Mouse (Mus musculus) CH12.LX (cell line): ENCODE measurements around the gene Sec22b. TPM values are rescaled to one million over a fixed set of nuclear protein-coding genes. Genes with fewer than 3 reads are reported as not detected.

Experiments
- DNase-seq: peaks from one replicate; pipeline ENCODE4 v3.0.0-alpha.2; 2013; ENCODE audit errors: extremely low read depth
- H3K27ac ChIP-seq: 2 replicates; pipeline ENCODE4 v1.5.1; 2012; ENCODE audit warnings: low read depth, mild to moderate bottlenecking, control low read depth, moderate library complexity; ENCODE audit not compliant: insufficient read depth
- H3K27me3 ChIP-seq: replicated peaks from 2 replicates; pipeline ENCODE3; 2012; ENCODE audit warnings: inconsistent platforms
- H3K36me3 ChIP-seq, 2 experiments: replicated peaks in 1 of 2; 2 replicates each; pipeline versions ENCODE3 to v1.6.1; 2012; ENCODE audit warnings: inconsistent platforms in 1 of 2, low read length in 1 of 2, mild to moderate bottlenecking in 1 of 2, mixed read lengths in 1 of 2, moderate library complexity in 1 of 2; ENCODE audit not compliant: control insufficient read depth in 1 of 2, insufficient read depth in 1 of 2
- H3K4me1 ChIP-seq, 2 experiments: 2 replicates each; pipeline ENCODE4 v1.6.1; 2012; ENCODE audit warnings: inconsistent platforms in 1 of 2, moderate library complexity in 1 of 2; ENCODE audit not compliant: insufficient read depth in 2 of 2, control insufficient read depth in 1 of 2
- H3K4me2 ChIP-seq: 2 replicates; pipeline ENCODE4 v1.6.1; 2012; ENCODE audit warnings: low read depth, mild to moderate bottlenecking, control low read depth; ENCODE audit not compliant: poor library complexity, insufficient read depth, severe bottlenecking
- H3K4me3 ChIP-seq, 3 experiments: fragments of 150-350 bp in 1 of 3; sonication (generic) in 1 of 3; replicated peaks in 1 of 3; 2 replicates each; pipeline versions ENCODE3 to v1.5.1; 2011 to 2012; ENCODE audit warnings: low read depth in 2 of 3, low read length in 2 of 3, mild to moderate bottlenecking in 2 of 3, moderate library complexity in 2 of 3, control low read depth in 1 of 3, improper control_type of control experiment in 1 of 3, inconsistent platforms in 1 of 3, mixed read lengths in 1 of 3; ENCODE audit not compliant: poor library complexity in 1 of 3
- H3K79me2 ChIP-seq: replicated peaks from 2 replicates; pipeline ENCODE4 v1.6.1; 2012; ENCODE audit warnings: mild to moderate bottlenecking, moderate library complexity; ENCODE audit not compliant: control insufficient read depth, poor library complexity, insufficient read depth, severe bottlenecking; ENCODE audit errors: extremely low read depth
- H3K9ac ChIP-seq: 2 replicates; pipeline ENCODE4 v1.6.1; 2012; ENCODE audit warnings: low read depth, mild to moderate bottlenecking, control low read depth, moderate library complexity; ENCODE audit not compliant: insufficient read depth
- H3K9me3 ChIP-seq: replicated peaks from 2 replicates; pipeline ENCODE3; 2012; ENCODE audit warnings: low read length, inconsistent platforms, mixed read lengths
- CHD2 ChIP-seq: IDR thresholded peaks from 2 replicates; pipeline ENCODE4 v1.6.1; 2011; ENCODE audit warnings: low read length, improper control_type of control experiment
- CTCF ChIP-seq, 2 experiments: IDR thresholded peaks in 1 of 2; conservative IDR thresholded peaks in 1 of 2; 2 replicates each; pipeline ENCODE4 v1.5.1; 2011 to 2012; ENCODE audit warnings: low read depth in 2 of 2, low read length in 2 of 2, improper control_type of control experiment in 1 of 2, inconsistent platforms in 1 of 2, mild to moderate bottlenecking in 1 of 2, moderate library complexity in 1 of 2
- E2F4 ChIP-seq: IDR thresholded peaks from 2 replicates; pipeline ENCODE4 v1.6.1; 2011; ENCODE audit warnings: low read depth, low read length, improper control_type of control experiment; ENCODE audit not compliant: insufficient replicate concordance
- ELF1 ChIP-seq: IDR thresholded peaks from 2 replicates; pipeline ENCODE4 v1.6.1; 2014; ENCODE audit warnings: low read depth, mild to moderate bottlenecking, inconsistent platforms, low read length, improper control_type of control experiment
- ETS1 ChIP-seq: conservative IDR thresholded peaks from 2 replicates; pipeline ENCODE4 v1.6.1; 2012; ENCODE audit warnings: low read depth, mild to moderate bottlenecking, inconsistent platforms, low read length, improper control_type of control experiment, moderate library complexity
- IRF4 ChIP-seq: IDR thresholded peaks from 2 replicates; pipeline ENCODE4 v1.6.1; 2014; ENCODE audit warnings: low read depth, mild to moderate bottlenecking, inconsistent platforms, low read length, improper control_type of control experiment
- JUN ChIP-seq: IDR thresholded peaks from 2 replicates; pipeline ENCODE4 v1.6.1; 2011; ENCODE audit warnings: low read depth, mild to moderate bottlenecking, low read length, improper control_type of control experiment, moderate library complexity; ENCODE audit not compliant: insufficient read depth
- MAFK ChIP-seq: IDR thresholded peaks from 2 replicates; pipeline ENCODE4 v1.6.1; 2011; ENCODE audit warnings: low read length, improper control_type of control experiment; ENCODE audit not compliant: insufficient replicate concordance
- MAZ ChIP-seq: IDR thresholded peaks from 2 replicates; pipeline ENCODE4 v1.6.1; 2012; ENCODE audit warnings: low read depth, mild to moderate bottlenecking, inconsistent platforms, low read length, improper control_type of control experiment, moderate library complexity
- MEF2A ChIP-seq: IDR thresholded peaks from 2 replicates; pipeline ENCODE4 v1.6.1; 2014; ENCODE audit warnings: low read depth, mild to moderate bottlenecking, inconsistent platforms, low read length, improper control_type of control experiment, borderline replicate concordance
- NRF1 ChIP-seq: IDR thresholded peaks from 2 replicates; pipeline ENCODE4 v1.6.1; 2014; ENCODE audit warnings: low read depth, mild to moderate bottlenecking, inconsistent platforms, low read length, improper control_type of control experiment, moderate library complexity
- PAX5 ChIP-seq: IDR thresholded peaks from 2 replicates; pipeline ENCODE4 v1.6.1; 2012; ENCODE audit warnings: low read length, inconsistent platforms, mixed read lengths
- POLR2A ChIP-seq: IDR thresholded peaks from 2 replicates; pipeline ENCODE4 v1.6.1; 2011; ENCODE audit warnings: low read depth, mild to moderate bottlenecking, improper control_type of control experiment, low read length
- SIN3A ChIP-seq: IDR thresholded peaks from 2 replicates; pipeline ENCODE4 v1.6.1; 2012; ENCODE audit warnings: low read length, improper control_type of control experiment, inconsistent platforms
- TCF12 ChIP-seq: IDR thresholded peaks from 2 replicates; pipeline ENCODE4 v1.6.1; 2014; ENCODE audit warnings: low read depth, mild to moderate bottlenecking, inconsistent platforms, low read length, improper control_type of control experiment
- UBTF ChIP-seq: IDR thresholded peaks from 2 replicates; pipeline ENCODE4 v1.6.1; 2012; ENCODE audit warnings: low read depth, mild to moderate bottlenecking, inconsistent platforms, low read length, improper control_type of control experiment, moderate library complexity
- dilution Hi-C: fragments of 300-500 bp; cut with MboI; formaldehyde crosslinking; loops from 2 replicates; pipeline ENCODE4 v1.14.3; 2020; ENCODE audit warnings: low sequenced_read_pairs; ENCODE audit not compliant: extremely low pct_unique_long_range_greater_than_20kb, extremely low pct_ligation_motif_present
- in situ Hi-C: fragments of 300-500 bp; cut with MboI; formaldehyde crosslinking; loops from 3 replicates; pipeline ENCODE4 v1.14.3; 2019; ENCODE audit warnings: low sequenced_read_pairs, low pct_ligation_motif_present, low pct_unique_long_range_greater_than_20kb, mixed read lengths
- polyA plus RNA-seq: library from polyadenylated mRNA; unstranded; fragments of >175 nt; gene quantifications from 2 replicates; pipeline ENCODE4 v1.2.1, GENCODE M21; 2012; ENCODE audit warnings: low read depth; ENCODE audit not compliant: insufficient read length
- total RNA-seq, 2 experiments: library from RNA; depleted of rRNA; stranded (reverse); fragments of 300-350 nt in 1 of 2; fragments of >200 nt in 1 of 2; gene quantifications; 2 replicates each; pipeline ENCODE4 v1.2.3; 2012 to 2014

The Sec22b gene
- total and polyA plus RNA-seq, 3 experiments, result 42.6 to 82.8 (median 82.4) TPM

GRCm38 (mm10) chr3:97881576-97881975, 19.4 kb upstream of the Sec22b start:
- dilution Hi-C loops (no loop called here), in situ Hi-C loops (loop anchor here (5.0 kb wide), 1 partner anchor 114 kb away; no protein-coding TSS in a partner anchor)
- TF ChIP-seq MAZ (no peak), POLR2A (no peak), ELF1 (no peak)
- Histone ChIP-seq H3K4me1 (peaks cover 2 to 31% of the 10 kb centered on the region in 2 experiments; a peak in 2 of 4 replicates), H3K79me2 (no peaks in the 10 kb centered on the region), H3K9me3 (no peaks in the 10 kb centered on the region), H3K27me3 (no peaks in the 10 kb centered on the region), H3K4me2 (no peak overlapping the region), H3K9ac (no peak overlapping the region), H3K4me3 (no peak overlapping the region), H3K27ac (no peak overlapping the region), H3K36me3 (no peaks in the 10 kb centered on the region)
- DNase-seq, result no peak

- H3K36me3 ChIP-seq, result no peaks in the 10 kb centered on the region
- no peaks in the 10 kb centered on the region for H3K9me3 ChIP-seq
- in situ Hi-C loops, result no loop called here
- 0 out of 2 replicates have a peak overlapping the region, but pooled peaks have one; percentile 26 for H3K4me2 ChIP-seq
- H3K27me3 ChIP-seq, result no peaks in the 10 kb centered on the region
- dilution Hi-C loops, result no loop called here
- peaks cover 0 to 5% of the 10 kb centered on the region in 2 experiments; a peak in 2 of 4 replicates for H3K4me1 ChIP-seq
- H3K79me2 ChIP-seq, result no peaks in the 10 kb centered on the region
- no peak overlapping the region for H3K4me3 ChIP-seq
- DNase-seq, result no peak
- no peak overlapping the region for H3K9ac ChIP-seq
- H3K27ac ChIP-seq, result no peak overlapping the region
- no peak for TF ChIP-seq MEF2A
- TF ChIP-seq CTCF (conservative IDR thresholded peaks at IDR 0.05 in 1 of 2, IDR thresholded peaks at IDR 0.05 in 1 of 2; ENCODE audit: low read depth in 2 of 2, low read length in 2 of 2), result no peak
- TF ChIP-seq CHD2, result no peak
- TF ChIP-seq ELF1, result no peak
- no peak for TF ChIP-seq TCF12
- no peak for TF ChIP-seq SIN3A
- no peak for TF ChIP-seq UBTF
- TF ChIP-seq NRF1, result no peak
- TF ChIP-seq PAX5, result no peak
- TF ChIP-seq JUN, result no peak
- TF ChIP-seq POLR2A, result no peak
- no peak for TF ChIP-seq MAFK
- no peak for TF ChIP-seq ETS1
- no peak for TF ChIP-seq IRF4
- TF ChIP-seq E2F4, result no peak
Observed at GRCm38 (mm10) chr3:97887785-97888167, 13.2 kb upstream of the Sec22b start.
